Mouse (Mus musculus): ENCODE results near the gene Dnttip1. TPM values are rescaled to one million over a fixed set of nuclear protein-coding genes. Genes with fewer than 3 reads are reported as not detected.

Gene Dnttip1
- total RNA-seq, 2 experiments from 2014 or later = 17.0 to 17.5 TPM

DNA sequence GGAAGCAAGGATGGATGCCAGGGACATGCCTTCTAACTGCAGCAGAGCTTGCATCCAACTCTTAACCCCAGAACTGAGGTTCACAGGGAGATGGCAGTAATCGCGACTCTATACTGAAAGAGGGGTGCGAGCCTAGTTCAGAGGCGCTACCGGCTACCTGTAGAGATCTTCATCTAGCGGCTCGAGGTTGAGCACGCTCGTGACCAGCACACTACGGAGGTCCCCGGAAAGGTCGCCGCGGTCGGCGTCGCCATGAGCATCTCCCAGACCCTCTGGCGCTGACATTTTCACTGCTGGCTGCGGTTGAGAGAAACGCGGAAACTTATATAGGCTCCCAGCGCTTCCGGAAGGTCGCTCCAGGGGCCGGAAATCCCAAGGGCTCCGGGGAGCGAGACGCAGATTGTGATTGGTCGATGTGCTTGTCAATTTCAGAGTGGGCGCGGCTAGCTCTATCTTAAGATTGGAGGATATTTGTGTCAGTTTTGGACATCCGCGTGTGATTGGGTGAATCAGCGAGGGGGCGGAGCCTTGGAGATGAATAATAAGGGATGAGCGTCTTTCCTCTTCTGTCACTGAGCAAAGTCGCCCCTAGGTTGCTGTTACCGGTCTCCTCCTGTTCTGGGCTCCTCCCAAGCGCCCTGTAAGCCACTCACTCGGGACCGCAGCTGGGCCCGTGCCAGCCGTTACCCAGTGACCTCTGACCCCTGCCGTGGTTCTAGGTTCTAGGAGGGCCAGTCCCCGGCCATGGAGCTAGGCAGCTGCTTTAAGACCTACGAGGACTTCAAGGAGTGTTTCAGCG, 58.9 kb downstream of the Dnttip1 start, which contains the start of the genes Acot8 and Zswim3:
Gene Acot8 (minus strand): TSS at position 350 of the 799 bp plus-strand sequence.
Gene Zswim3 (plus strand): TSS at position 566 of the 799 bp plus-strand sequence.
- DNase-seq = peak; percentile 96

DNA sequence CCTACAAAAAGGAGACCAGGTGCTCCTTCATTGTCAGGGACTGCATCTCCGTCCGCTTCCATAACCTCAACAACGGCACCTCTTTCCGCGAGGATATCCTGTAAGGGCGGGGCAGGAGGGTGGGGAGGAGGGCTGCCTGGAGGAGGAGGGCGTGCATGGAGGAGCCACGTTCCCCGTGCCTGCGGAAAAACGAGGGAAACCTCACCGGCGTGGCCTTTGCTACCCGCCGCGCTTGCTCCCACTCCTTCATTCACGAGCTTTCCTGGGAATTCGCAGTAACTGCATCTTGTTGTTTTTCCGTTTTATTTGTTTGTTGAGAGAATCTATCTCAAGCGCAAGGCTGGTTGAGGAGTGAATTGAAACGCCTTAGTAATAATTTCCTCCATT, 59.5 kb downstream of the Dnttip1 start:
- DNase-seq = no peak

DNA sequence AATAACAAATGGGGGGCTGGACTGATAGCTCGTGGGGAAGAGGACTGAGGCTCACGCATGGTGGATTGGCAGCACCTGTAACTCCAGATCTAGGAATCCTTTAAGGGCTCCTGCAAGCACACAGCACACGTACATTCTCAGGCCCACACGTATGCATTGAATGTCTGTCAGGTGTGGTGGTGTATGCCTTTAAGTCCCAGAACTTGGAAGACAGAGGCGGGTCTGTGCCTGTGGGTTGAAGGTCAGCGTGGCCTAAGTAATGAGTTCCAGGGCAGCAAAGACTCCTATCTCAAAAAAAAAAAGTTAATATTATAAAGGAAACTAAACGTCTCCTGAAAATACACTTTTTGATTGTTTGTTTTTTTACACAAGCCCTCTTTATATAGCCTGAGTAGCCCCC, 60.8 kb downstream of the Dnttip1 start:
- DNase-seq = no peak

DNA sequence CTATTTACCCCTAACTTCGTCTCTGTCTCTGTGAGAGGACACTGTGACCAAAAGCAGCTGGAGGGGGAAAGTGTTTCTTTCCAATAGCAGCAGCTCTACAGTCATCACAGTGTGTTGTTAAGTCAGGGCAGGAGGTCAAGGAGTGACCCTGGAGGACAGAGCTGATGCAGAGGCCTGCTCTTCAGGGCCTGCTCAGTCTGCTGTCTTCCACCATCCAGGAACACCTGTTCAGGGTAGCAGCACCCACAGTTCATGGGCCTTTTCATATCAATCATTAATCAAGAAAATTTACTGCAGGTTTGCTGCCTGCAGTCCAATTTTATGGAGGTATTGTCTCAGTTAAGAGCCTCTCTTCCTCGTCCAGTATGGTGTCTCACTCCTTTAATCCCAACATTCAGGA, 67.8 kb downstream of the Dnttip1 start:
- DNase-seq = no peak

DNA sequence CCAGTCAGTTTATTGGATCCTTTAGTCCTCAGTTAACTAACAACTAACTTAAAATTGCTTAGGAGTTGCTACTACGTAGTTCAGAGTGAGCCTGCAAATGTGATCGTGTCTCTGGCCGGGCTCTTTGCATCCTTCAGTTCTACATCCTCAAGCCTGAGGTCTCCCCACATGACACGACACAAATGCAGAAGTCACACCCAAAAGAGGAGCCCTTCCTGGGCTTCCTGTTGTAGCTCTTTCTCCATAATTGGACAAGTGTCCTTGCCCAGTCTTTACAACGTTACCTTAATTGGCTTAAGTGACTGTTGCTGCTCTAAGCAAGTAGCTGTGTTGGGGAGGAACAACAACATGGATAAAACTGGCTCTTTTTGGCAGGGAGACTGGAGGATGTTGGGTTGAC, 69.6 kb downstream of the Dnttip1 start:
- DNase-seq = no peak

GRCm38 (mm10) chr2:164815821-164816220, 70.0 kb downstream of the Dnttip1 start:
- no peak for DNase-seq

DNA sequence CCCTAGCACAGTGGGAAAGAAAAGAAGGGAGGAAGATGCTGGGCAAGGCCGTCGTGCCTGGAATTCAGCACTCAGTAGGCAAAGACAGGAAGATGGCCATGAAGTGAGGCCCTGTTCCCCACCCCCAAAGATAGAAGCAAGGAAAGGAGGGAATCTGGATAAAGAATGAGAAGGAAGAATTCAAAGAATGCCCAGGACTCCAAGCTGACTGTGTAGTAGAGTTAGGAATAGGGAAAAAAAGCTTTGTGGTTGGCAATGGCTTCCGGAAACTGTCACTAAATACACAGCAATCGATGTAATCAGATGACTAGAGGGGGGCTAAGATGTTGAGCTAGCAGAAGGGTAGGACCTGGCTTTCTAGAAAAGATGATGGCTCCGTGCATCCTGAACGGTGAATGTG, 71.4 kb downstream of the Dnttip1 start:
- no peak for DNase-seq

GRCm38 (mm10) chr2:164817703-164818102, 71.9 kb downstream of the Dnttip1 start:
- DNase-seq = no peak

Other genes with a start within 250 kb of the Dnttip1 start
- gene Pigt, start 248.5 kb upstream of the Dnttip1 start, total RNA-seq (2021) = 10 to 100 TPM; 27.7 to 39.4 TPM
- not detected for gene Wfdc2, start 183.6 kb upstream of the Dnttip1 start, total RNA-seq (2021)
- gene Spint3, start 172.5 kb upstream of the Dnttip1 start, total RNA-seq (2021) = not detected
- gene Wfdc6a, start 160.5 kb upstream of the Dnttip1 start, total RNA-seq (2021) = not detected
- not detected for gene Eppin, start 152.4 kb upstream of the Dnttip1 start, total RNA-seq (2021)
- gene Wfdc6b, start 132.5 kb upstream of the Dnttip1 start, total RNA-seq (2021) = not detected
- not detected for gene Wfdc8, start 132.4 kb upstream of the Dnttip1 start, total RNA-seq (2021)
- gene Wfdc16, start 107.2 kb upstream of the Dnttip1 start, total RNA-seq (2021) = not detected
- gene Wfdc10, start 89.9 kb upstream of the Dnttip1 start, total RNA-seq (2021) = not detected
- not detected for gene Wfdc9, start 89.4 kb upstream of the Dnttip1 start, total RNA-seq (2021)
- not detected for gene Wfdc11, start 71.9 kb upstream of the Dnttip1 start, total RNA-seq (2021)
- not detected for gene Wfdc13, start 60.9 kb upstream of the Dnttip1 start, total RNA-seq (2021)
- not detected for gene Spint4, start 47.5 kb upstream of the Dnttip1 start, total RNA-seq (2021)
- not detected for gene Spint5, start 30.7 kb upstream of the Dnttip1 start, total RNA-seq (2021)
- gene Wfdc3, start 52 bp upstream of the Dnttip1 start, total RNA-seq (2021) = not detected
- gene Ube2c, start 23.9 kb downstream of the Dnttip1 start, total RNA-seq (2021) = 1 to 10 TPM; 1.2 to 1.7 TPM
- gene Tnnc2, start 34.0 kb downstream of the Dnttip1 start, total RNA-seq (2021) = over 10,000 TPM; 15,847 to 16,724 TPM
- 10 to 100 TPM; 19.3 to 19.8 TPM for gene Snx21, start 39.8 kb downstream of the Dnttip1 start, total RNA-seq (2021)
- 1 to 10 TPM; 8.0 to 9.1 TPM for gene Acot8, start 58.9 kb downstream of the Dnttip1 start, total RNA-seq (2021)
- 1 to 10 TPM; 1.4 TPM for gene Zswim3, start 59.1 kb downstream of the Dnttip1 start, total RNA-seq (2021)
- 1 to 10 TPM; 3.7 to 3.8 TPM for gene Zswim1, start 76.7 kb downstream of the Dnttip1 start, total RNA-seq (2021)
- not detected for gene Spata25, start 82.6 kb downstream of the Dnttip1 start, total RNA-seq (2021)
- 10 to 100 TPM; 42.9 to 49.2 TPM for gene Ctsa, start 86.9 kb downstream of the Dnttip1 start, total RNA-seq (2021)
- gene Neurl2, start 87.5 kb downstream of the Dnttip1 start, total RNA-seq (2021) = 10 to 100 TPM; 28.9 to 35.0 TPM
- gene Pltp, start 111.7 kb downstream of the Dnttip1 start, total RNA-seq (2021) = 10 to 100 TPM; 14.8 to 18.6 TPM
- 10 to 100 TPM; 21.0 to 25.8 TPM for gene Pcif1, start 133.3 kb downstream of the Dnttip1 start, total RNA-seq (2021)
- gene Zfp335, start 165.8 kb downstream of the Dnttip1 start, total RNA-seq (2021) = 1 to 10 TPM; 8.2 to 9.2 TPM
- gene Mmp9, start 194.8 kb downstream of the Dnttip1 start, total RNA-seq (2021) = 1 to 10 TPM in 1 of 2 experiments, under 1 TPM in 1; 0.64 to 1.4 TPM
- gene Slc12a5, start 214.8 kb downstream of the Dnttip1 start, total RNA-seq (2021) = under 1 TPM; 0.21 to 0.38 TPM

Data from gastrocnemius, postnatal 25 days (tissue).